Mouse (Mus musculus): Measurements from ENCODE around the gene Pcsk2.

DNA sequence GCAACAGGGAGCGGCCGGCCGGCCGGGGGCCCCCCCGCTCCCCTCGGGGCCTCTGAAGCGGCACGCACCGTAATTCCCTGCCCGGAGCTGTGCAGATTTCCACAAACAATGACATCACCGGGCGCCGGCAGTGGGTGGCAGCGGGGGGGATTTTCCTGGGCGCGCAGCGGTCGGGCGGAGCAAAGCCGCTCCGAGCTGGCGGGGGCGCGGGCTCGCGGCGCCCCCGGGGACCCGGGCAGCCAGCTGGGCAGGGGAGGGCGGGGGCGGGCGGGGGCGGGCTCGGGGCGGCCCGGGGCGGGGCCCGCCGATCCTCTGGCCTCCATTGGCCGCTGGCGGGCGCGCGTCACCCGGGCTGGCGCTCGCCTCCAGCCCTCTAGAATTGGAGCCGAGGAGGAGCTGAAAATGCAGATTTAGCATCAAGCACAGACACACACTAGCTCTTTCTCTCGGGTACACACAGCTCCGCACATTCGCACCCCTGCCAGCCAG, at the start of gene Pcsk2:
- TF ChIP-seq CTCF (IDR thresholded peaks at IDR 0.05; ENCODE audit: extremely low read depth, insufficient read depth, insufficient read length, insufficient replicate concordance) (no peak), POLR2A (IDR thresholded peaks at IDR 0.05; ENCODE audit: low read depth, low read length) (no peak)
